Mouse (Mus musculus): ENCODE measurements around the gene Megf11.

Megf11 gene

DNA sequence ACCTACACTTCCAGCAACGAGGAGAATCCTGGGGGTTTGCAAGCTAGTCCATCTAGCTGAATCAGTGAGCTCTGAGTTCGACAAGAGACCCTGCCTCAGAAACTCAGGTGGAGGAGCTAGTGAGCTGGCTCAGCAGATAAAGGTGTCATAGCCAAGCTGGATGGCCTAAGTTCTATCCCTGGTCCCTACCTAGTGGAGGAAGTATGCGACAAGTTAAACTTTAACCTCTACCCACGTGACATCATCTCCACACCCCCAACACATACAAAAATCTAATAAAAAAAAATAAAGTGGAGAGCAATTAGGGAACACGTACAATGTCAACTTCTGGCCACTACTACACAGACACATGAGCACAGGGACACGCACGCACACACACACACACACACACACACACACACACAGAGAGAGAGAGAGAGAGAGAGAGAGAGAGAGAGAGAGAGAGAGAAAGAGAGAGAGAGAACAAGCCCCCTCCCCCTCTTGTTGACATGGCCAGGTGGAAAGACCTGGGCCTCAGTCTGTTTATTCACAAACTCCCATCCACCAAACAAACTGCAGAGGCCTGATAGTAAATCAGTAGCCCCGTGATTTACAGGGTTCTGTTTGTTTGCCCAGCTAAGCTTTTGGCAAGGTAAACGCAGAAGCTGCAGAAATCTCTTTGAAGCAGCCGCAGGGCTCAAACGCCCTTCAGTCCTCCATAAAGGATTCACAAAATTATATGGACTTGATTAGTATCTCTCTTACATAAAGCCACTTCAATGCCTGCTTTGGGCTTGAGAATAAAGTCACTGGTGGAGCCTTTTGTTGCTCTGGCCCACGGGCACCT is 134.7 kb downstream of the Megf11 start:
- no peak for DNase-seq (ENCODE audit: low spot score in 2 of 2)

DNA sequence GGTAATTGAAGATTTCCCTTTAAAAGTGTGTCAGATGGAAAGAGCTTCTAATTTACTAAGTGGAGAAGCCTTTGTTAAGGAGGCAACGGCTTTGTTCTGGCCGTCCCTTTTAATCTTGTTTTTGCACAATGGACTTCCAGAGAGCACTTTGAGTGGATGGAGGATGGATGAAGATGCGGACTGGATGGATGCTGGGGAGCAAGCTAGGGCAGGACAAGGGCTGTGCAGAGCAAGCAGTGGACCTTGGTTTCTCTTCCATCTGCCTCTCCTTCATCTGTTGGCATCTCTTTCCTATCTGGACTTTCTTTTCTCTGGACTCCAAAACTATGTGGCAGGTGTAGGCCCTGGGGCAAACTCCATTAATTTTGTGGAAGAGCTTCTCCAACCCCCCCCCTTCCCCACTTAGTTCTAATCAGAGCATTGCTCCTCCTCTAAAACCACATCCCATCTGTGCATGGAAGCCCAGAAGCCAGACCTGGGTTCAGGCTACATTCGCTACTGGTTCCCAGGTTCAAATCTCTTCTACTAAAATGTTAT is 135.4 kb downstream of the Megf11 start:
- DNase-seq (ENCODE audit: low spot score in 2 of 2), result no peak

DNA sequence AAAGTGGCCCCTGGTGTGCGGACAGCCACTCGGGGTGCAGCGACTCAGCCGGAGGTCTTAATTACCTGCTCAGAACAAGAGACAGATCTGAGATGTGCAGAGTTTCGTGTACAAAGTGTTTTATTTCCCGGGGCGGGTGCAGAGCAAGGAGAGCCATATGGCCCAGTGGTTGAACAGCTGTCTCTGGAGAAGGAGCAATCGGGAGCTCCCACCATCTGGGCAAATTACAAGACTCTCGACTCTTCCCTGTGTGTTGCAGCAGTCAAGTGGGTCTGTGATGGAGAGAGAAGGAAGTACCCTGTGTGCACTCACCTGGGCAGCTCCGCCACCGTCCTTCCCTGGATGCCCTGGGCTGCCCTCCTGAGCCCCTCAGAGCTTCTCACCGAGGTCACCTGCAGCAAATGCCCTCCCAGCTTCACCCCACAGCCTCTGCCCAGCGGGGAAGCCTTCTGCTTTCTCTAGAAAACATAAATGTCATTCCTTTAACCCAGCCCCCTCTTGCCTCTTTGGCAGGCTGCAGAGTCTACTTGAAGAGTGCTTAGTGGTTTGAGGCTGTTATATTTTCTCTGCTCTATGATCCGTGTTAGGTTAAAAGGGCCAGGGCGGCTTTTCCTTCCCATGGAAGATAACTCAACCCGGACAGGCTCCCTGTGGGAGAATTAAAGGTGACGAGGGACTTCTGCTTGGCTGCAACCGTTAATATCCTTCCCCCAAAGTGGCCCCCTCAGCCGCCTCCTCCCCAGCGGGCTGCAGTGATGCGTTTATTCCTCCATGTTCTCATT is 138.0 kb downstream of the Megf11 start:
- DNase-seq (ENCODE audit: low spot score in 2 of 2), result no peak

DNA sequence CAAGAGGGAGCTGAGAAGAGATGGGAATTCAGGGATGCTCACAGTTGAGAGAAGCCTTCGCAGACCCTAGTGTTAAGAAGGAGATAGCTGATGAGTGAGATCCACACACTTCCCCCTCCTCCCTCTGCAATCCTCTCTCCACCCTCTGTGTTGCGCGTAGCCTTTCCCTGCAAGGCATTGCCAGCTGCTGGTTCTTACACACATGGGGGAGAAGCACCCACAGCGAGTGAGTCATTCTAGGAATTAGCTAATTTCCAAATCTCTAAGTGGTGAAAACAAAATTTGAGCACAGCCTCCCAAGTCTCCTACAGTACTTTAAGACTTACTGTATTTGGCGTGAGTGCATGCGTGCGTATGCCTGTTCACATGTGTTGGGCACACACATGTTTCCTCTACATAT is 142.6 kb downstream of the Megf11 start:
- DNase-seq (ENCODE audit: low spot score in 2 of 2), result no peak

DNA sequence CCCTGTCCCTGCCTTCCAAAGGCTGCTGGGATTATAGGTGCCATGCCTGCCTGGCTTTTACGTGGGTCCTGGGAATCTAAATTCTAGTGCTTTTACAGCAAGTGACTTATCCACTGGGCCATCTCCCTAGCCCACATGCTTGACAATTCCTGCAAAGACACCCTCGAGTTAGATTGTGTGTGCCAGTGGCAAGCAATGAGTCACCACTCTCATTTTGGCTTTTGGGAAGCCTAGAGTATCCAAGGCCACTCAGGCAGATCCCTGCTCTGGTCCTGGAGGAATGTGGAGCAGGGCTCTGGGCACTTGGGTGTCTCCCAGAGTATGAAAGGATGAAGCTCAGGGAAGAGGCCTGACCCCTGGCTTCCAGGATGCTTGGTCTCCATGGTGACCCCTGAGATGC is 143.2 kb downstream of the Megf11 start:
- DNase-seq (ENCODE audit: low spot score in 2 of 2), result no peak

DNA sequence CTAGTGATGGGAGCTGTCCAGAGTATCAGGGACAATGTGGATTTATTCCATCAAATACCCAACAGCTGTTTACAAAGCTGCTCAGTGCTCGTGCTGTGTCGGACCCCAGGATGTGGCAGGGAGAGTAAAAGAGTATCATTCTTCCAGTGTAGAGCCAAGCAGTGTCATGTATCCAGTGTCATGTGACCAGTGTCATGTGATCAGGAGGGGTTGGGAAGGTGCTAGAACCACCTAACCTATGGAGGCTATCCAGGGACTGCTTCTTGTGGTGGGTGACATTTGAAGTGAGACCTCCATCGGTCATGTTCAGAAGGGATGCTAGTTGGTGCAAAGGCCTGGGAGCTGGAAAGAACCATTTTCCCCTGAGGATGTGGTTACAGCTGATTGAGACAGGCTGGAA is 146.5 kb downstream of the Megf11 start:
- no peak for DNase-seq (ENCODE audit: low spot score in 2 of 2)

DNA sequence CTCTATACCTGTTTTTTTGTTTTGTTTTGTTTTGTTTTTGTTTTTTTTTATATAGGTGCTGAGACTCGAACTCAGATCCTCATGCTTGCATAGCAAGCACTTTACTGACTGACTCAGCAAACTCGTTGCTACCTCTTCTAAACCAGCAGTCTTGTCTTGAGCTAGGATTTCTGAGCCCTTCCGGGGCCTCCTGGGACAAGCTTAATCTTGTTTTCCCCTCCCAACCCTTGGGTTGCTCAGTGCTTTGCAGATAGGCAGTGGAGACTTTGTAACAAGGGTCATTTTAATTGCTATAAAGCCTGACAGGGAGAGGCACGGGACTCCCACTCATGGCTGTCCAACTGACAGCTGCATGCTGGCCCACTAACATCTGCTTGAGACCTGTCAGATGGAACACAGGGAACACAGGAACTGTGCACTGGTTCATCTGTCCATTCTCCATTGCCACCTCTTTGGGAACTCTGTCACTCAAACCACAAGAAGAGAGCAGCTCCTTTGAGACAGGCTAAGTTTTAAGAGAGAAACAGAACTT is 147.4 kb downstream of the Megf11 start:
- DNase-seq (ENCODE audit: low spot score in 2 of 2), result no peak

DNA sequence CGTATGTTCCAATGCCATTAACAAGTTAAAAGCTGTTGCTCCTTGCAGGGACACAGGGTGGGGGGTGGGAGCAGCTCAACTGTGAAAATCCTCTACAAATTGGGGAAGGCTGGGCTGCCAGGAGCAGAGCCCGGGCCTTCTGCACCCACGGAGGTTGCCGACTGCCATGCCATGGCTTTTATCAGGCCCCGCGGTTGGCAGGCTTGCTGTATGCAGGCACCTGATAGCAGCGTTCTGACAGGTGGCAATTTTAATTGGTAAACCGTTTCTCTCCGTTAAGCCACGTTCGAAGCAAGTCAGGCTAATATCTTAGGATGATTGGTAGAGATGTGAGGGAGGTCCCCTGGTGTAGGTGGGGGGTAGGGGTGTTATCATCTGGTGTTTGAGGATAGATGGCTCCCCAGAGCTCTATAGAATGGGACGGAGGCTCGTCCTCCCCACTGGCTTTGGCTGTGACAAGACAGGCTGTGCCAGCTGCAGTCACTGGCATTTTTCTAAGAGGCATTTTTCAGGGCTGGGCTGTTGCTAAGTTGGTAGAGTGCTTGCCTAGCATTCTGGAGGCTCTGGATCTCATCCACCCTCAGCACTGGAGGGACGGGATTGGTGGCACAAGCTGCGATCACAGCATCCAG is 148.2 kb downstream of the Megf11 start:
- DNase-seq (ENCODE audit: low spot score in 2 of 2), result peak; percentile 87 to 89

DNA sequence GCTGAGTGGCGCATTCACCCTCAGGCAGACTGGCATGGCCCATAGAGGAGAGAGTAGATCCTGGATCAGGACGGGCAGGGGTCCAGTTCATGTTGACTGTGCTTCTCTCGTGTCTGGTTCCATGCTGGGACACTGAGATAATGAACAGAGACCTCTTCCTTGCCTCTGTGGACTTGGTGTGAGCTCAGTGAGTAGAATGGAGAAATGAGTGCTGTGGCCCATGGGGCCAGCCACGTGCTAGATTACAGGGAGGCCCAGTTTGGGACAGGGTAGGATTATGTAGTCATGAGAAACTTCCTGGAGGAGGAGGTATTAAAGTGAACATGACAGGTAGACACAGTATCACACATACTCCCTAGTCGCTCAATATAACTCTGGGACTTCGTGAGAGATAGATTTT is 148.9 kb downstream of the Megf11 start:
- DNase-seq (ENCODE audit: low spot score in 2 of 2), result peak in 1 of 2 experiments; percentile 21

DNA sequence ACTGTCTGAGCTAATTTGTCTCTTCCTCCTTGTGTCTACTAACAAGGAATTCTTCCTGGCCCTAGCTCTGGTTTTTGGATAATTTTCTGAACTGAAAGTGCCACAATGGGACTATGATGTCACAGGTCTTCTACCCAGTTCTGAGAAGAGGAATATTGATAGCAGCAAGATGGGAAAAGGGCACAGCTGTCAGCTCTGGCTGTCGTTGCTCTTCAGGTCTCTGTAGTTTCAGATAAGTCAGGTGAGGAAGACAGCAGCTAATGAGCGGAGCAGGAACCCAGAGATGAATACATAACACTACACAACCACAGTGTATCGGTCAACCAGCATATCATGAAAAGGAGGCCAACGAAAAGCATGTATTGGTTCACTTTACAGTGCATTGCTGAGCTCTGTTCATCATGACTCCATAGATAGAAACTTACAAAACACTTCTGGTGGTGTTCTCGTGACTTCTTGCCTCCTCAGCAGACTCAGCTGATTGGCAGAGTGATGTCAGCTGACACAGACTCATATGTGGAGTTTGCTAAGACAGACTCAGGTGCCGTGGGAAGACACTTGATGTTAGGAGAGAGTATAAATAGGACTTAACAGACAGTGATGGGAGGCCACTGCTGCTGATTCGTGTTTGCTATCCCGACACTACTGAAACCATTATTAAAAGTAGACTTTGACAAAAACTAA is 149.6 kb downstream of the Megf11 start:
- no peak for DNase-seq (ENCODE audit: low spot score in 2 of 2)

DNA sequence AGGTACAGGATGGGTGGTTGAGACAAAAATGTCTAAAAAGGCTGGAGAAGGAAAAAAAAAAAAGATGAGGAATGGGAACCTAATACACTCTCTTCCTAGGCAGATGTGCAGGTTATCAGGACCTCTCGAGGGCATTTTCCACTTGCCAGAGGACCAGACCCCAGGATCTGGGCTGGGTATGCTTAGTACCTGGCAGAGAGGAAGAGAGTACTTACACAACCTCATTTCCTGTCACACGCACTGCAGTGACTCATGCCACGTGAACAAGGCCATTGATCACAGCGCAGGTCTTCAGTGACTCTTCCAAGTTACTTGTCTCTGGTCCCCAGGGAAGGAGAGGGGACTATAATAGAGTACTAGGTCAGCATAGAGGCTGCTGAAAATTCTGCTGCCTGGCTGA is 152.4 kb downstream of the Megf11 start:
- DNase-seq (ENCODE audit: low spot score in 2 of 2), result no peak

DNA sequence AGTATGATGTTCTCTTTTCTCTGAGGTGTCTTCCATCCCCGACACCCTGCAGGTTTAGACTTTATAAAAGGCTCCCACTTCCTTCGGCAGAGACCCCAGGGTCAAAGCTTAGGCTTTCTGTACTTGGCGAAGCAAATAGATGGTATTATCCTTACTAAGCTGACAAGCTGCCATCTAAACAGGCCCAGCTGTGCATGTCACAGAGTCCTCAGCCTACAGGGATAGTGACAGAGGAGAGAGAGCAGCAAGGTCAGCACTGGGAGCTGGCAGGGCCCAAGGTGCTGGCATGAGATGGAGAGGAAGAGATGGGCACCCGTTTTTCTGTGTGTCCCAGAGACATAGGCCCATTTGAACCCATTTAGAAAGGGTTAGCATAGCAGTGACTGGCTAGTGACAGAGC is 156.8 kb downstream of the Megf11 start:
- DNase-seq (ENCODE audit: low spot score in 2 of 2), result no peak

DNA sequence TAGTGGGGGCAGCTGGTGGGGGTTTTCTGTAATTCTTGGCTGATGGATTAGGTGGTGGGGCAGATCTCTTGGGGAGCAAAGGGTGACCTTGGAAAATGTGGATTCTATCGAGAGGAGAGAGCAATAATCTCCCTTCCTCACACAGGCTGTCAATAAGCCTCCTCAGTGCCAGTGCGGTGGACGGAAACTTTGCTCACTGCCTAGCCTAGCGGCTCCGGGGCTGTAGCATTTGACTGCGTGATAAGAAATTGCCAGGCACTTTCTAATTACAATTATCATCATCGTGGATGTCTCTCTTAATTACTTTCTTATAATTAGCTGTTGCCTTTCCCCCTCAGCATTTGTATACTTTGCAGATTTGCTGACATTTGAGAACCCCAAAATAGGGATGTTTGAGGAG is 157.7 kb downstream of the Megf11 start:
- no peak for DNase-seq (ENCODE audit: low spot score in 2 of 2)

DNA sequence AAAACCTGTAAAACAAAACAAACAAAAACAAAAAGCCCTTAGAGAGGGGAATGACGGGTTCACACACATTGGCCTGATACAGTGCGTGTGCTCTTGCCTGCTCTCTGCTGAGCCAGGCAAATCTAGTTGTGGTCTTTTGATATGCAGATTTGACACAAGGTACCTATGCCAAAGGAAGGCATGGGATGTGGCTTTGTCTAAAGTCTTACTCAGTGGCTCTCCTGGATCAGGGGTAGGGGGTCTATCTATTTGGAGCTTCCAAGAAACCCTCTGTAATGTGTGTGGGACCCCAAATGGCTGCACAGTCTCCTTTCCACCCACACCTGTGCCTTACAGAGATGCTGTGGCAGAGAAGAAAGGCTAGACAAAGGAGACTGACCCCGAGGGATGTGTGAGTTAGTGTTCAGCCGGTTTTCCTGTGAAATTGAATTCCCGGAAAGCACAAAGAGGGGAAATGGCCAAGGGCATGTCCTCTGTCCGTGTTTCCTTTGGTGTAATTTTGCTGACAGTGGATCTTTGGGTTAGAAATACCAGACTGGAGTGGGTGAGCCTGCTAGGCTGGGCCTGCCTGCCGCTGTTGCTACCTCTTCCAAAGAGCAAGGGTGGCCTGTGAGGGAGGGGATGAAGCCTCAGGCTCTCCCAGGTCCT is 161.0 kb downstream of the Megf11 start:
- DNase-seq (ENCODE audit: low spot score in 2 of 2), result no peak

DNA sequence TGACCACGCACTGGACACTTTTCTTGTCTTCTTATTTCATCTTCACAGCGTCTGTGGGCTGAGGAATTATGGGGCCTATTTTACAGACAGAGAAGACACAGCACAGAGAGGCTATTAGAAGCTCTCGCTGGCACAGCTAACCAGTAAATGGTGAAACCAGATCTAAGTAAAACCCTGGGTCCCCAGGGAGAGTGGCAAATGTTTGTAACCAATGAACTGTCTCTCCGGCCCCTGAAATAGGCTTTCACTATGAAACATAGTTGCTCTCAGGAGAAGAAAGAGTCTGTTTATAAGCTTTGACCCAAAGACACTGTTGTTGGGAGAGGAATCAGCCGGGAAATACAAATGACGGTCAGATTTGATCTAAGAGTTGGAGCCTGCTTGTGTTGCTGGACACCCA is 162.9 kb downstream of the Megf11 start:
- DNase-seq (ENCODE audit: low spot score in 2 of 2), result no peak

DNA sequence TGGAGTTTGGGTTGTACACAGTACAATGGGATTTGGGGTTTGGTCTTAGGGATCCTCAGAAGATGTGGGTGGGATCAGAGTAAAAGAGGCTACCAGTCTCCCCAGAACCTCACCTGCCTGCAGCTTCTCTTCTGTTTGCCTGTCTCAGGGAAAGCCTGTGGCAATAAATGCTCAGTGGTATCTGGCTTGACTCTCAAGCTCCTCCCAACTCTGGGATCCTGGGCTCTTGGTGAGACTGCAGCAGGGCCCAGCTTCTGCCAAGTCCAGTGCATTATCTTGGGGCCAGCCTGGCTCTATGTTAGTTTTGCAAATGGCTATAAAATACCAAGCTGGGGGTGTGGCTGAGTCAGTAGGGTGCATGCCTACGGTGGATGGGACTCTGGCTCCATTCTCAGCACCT is 165.9 kb downstream of the Megf11 start:
- DNase-seq (ENCODE audit: low spot score in 2 of 2), result no peak

DNA sequence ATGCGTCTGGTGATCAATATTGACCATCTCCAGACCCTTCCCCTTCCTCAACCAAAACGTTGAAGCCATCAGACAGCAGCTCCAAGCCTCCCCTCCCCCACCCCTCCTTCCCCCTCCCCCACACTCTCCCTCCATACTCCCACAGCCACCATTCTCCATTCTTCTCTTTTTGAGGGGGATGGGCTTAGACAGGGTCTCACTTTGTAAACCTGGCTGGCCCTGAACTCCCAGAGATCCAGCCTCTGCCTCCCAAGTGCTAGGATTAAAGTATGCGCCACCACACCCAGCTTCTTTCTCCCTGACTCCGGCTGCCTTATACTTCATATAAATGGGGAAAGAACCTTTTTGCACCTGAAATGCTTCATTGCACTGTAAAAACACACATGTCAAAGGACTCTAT is 166.6 kb downstream of the Megf11 start:
- DNase-seq (ENCODE audit: low spot score in 2 of 2), result no peak

DNA sequence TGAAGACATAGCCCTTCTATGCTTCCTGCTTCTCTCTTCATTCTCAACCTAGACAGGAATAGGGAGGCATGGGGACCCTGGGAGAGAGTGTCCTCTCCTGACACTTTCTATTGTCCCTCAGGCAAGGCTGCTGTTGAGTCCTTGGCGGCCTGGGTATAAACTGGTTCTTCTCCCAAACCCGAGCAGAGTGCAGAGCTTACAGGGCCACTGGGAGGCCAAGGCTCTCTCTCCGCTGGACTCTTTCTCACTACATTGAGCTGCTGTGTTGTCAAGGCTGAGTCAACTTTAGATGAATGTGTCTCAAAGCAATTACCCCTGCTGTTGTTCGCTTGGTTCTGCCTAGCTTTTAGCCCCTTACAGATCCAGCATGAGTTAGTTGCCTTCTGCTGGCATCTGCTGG is 168.0 kb downstream of the Megf11 start:
- DNase-seq (ENCODE audit: low spot score in 2 of 2), result no peak

DNA sequence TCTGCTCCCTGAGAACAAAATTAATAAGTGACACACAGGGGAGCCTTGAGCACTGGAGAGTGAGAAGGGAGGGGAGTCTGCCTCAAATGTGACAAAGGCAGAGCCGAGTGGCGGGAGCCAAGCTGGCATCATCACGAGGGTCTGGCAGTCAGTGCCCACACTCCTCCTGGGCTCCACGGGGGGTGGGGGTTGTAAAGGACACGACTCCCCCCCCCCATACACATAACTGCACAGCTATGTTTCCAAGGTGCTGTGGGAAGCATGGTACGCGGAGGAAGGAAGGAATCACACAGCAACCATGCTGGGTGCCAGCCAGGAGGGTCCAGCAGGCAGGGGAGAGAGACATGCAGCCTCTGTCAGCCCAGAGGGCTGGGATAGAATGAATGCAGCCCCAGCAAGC is 170.2 kb downstream of the Megf11 start:
- no peak for DNase-seq (ENCODE audit: low spot score in 2 of 2)

DNA sequence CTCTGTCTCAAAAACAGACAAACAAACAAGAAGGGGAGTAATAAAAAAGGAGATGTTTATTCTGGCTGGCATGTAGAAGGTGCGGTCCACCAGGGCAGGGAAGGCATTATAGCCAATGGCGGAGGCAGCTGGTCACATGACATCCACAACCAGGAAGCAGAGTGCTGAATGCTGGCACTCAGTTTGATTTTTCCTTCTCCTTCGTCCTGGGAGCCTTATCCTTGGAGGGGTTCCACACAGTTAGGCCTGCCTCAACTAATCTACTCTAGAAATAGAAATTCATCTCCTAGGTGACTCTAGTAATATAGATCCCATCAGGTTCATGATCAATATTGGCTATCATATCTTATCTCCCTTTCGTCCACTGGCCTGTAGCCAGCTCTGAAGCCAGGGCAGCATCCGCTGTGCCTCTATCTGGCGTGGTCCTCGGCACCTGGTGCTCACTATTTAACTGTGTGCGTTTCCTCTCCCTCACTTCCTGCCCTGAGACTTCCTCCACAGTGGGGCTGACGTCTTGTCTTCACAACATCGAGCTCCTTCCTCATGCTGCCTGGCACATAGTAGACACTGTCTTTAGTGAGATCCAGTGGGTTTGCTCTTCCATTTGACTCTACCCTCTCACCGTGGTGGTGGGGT is 171.8 kb downstream of the Megf11 start:
- DNase-seq (ENCODE audit: low spot score in 2 of 2), result no peak

Data from spleen, postnatal 4 days (tissue).